Mouse (Mus musculus): Measurements from ENCODE around the gene Bik.
"Not testable (repeated sequence)": the region's sequence is repeated elsewhere in the genome, so short reads cannot be mapped to it uniquely, and the experiment has no call there.

Bik gene

DNA sequence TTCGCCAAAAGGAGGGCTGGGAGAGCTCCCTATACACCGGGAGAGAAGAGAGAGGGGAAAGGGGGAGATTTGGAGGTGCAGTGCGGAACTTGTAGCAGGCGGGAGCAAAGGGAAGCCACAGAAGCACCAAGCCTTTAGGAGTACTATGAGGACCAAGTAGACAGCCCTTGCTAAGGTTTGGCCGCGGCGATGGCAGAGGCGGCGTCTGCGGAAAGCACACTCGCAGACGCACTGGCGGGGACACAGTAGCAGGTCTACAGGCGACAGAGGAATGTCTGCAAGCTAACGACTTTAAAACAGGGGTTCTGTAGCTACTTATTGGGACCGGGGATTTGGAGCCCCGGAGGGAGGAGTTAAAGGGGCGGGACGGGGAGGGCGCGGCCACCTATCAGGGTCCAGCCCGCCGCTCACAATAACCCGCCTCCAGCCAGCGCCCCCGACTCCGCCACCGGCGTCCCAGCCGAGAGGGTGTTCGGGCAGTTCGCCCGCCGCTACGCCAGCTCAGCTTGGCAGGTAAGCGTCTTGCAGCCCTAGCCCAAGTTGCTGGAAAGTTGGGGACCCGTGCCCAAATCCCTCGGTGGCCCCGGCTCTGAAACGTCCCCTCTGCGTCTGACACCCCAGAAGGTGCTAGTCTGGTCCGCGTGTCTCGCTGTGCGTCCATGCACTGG is at the start of gene Bik:
Bik (plus strand) TSS at position 439 of the 668 bp plus-strand sequence.
- peak; percentile 83 for DNase-seq (ENCODE audit: low spot score)

DNA sequence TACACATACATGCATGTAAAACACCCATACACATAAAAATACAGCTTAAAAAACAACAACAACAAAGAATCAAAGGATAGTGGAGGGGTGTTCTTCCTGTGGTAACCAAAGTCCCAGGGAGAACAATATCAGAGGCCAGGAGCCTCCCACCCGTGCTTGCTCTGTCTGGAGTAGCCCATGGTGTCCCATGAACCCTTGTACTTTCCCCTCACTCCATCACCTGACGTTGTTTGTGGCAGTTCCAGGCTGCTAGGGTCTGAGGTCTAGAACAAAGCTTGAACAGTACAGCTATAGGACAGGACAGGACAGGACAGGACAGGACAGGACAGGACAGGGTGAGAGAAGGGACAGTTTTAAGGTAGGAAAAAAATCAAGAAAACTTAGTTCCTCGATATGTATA is 48.6 kb upstream of the Bik start:
- DNase-seq (ENCODE audit: low spot score), result peak; percentile 26

- DNase-seq (ENCODE audit: low spot score), result no peak
Measured at GRCm38 (mm10) chr15:83479818-83480217, 46.8 kb upstream of the Bik start.

- no peak for DNase-seq (ENCODE audit: low spot score)
Measured at GRCm38 (mm10) chr15:83481236-83481780, 45.4 kb upstream of the Bik start.

DNA sequence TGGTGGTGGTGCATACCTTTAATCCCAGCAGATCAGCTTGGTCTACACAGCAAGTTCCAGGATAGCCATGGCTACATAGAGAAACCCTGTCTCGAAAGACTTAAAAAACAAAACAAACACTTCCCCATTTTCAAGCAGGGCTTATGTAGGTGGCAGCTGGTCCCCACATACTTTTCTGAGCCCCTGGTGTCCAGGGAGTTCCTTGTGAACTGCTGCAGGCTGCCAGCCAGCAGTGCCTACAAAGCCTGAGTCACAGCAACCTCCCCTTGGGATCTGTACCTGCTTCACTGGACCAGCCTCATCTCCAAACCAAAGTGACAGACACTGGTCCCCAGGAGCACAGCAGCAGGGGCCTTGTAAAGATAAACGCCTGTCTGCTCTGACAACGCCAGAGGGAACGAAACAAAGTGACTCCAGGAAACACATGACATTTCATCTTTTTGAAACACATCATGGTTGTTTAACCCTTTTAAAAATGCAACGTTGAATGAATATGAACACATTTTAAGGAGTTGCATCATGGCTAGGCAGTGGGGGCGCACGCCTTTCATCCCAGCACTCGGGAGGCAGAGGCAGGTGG is 43.9 kb upstream of the Bik start:
- DNase-seq (ENCODE audit: low spot score), result no peak

- DNase-seq (ENCODE audit: low spot score), result no peak
Measured at GRCm38 (mm10) chr15:83483482-83483881, 43.2 kb upstream of the Bik start.

DNA sequence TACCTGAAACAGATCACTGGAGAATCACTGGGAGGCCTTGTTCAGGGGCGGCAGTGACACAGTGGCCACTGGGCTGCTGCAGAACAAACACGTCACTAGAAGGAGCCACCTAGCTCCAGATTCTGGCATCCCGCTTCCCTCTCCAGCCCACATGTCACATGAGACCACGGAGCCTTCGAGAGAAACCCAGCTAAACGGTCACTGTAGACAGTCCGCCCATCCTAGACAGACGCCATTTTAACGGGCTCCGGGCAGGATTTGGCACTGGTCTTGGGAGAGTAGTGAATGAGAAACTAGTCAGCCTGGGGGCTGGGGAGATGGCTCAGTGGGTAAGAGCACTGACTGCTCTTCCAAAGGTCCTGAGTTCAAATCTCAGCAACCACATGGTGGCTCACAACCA is 42.4 kb upstream of the Bik start:
- DNase-seq (ENCODE audit: low spot score), result no peak

DNA sequence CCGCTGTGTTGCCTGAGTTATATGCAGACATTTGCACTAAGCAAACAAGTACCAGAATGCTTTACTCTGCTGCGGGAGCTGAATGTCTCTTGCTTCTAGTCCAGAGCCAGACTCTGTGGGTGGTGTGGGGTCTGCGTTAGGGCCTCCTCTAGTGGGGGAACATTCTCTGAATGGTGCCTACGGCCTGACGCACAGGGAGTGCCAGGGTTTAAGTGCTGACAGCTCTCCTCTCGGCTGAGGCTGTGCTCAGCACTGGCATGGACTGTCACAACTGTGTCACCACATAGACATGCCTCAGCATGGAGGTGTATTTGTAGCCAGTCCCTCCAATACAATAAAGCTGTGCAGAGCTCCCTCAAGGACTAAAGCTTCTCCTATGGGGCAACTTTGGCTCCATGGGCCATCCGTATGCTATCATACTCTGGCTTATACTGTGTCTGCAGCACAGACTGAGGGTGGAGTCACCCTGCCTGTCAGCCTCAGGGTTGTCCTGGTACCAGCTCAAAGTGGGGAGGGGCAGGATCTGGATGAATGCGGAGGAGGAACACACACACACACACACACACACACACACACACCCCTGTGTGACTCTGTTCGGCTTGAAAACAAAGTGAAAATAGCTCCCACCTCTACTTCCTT is 39.1 kb upstream of the Bik start:
- no peak for DNase-seq (ENCODE audit: low spot score)

DNA sequence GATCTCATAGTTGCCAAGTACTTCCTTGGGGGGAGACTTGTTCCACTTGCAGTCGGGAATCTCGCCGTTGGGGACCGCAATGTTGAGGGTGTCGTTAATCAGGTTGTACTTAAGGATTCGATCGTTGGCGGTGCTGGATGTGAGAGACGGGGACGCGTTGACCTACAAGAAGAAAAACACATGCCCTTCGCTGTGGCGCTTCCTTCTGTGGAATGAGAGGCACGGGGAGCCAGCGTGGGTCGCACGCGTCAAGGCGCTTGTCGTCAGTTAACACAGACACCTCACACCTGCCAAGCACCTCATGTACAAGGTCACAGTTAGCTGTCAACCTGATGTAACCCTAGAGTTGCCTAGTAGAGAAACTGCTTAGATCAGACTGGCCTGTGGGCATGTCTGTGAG is 37.2 kb upstream of the Bik start:
- no peak for DNase-seq (ENCODE audit: low spot score)

- no peak for DNase-seq (ENCODE audit: low spot score)
Measured at GRCm38 (mm10) chr15:83491891-83492290, 34.8 kb upstream of the Bik start.

DNA sequence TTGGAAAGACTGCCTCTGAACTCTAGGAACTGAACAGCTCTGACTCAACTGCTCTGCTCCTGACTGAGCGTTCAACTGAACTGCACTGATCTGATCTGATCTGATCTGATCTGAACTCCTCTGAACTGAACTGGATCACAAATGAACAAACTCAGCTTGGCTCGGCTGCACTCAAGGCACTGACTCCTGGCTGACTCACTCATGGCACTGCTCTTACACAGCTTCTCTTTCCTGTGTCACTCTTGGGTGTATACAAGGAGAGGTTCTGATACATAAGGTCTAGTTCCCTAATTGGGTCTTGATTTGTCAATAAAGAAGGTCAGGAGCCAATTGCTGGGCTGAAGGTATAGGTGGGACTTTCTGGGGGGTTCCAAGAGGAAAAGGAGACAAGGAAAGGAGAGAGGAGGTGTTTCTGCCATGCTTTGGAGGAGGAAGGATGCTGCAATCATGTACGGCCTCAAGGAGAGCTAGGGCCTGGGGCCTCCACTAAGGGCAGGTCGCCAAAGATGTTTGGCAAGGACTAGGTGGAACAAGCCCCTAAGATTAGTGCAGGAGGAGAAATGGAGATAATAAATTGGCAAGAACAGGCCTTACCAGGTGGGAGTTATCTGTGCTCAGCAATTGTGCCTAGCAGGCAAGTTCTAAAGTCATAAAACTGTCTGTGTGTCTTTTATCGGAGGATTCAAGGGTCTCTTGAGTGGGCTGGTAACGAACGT is 32.6 kb upstream of the Bik start:
- no peak for DNase-seq (ENCODE audit: low spot score)

DNA sequence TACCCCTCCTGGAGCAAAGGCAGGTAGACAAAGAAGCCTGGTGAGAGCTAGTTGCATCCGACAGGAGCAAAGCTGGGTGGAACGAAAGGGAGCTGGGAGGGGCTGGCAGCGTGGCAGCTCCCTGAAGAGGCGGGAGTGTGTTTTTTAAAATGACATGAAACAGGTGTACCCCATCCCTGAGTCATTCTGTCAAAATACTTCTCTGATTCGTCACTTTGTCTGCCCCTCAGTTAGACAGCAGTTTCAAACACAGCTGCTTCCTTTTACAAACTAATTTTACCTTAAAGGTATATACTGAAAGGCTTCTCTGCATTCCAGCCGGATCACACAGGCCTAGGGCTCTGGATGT is 32.1 kb upstream of the Bik start:
- DNase-seq (ENCODE audit: low spot score), result no peak

DNA sequence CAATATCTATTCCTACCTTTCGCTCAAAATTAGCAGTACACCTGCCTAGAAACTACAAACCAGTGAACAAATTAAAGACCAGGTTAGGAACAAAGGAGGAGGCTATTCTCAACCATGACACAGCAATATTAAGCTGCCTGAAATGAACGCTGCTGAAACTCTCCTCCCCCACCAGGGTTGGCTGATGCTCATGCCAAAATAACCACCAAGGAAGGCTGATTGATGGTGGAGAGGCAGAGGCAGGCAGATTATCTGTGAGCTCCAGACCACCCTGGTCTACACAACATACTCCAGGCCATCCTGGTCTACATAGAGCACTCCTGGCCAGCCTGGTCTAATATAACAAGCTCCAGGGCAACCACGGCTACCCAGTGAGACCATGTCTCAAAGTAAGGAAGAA is 31.5 kb upstream of the Bik start:
- no peak for DNase-seq (ENCODE audit: low spot score)

DNA sequence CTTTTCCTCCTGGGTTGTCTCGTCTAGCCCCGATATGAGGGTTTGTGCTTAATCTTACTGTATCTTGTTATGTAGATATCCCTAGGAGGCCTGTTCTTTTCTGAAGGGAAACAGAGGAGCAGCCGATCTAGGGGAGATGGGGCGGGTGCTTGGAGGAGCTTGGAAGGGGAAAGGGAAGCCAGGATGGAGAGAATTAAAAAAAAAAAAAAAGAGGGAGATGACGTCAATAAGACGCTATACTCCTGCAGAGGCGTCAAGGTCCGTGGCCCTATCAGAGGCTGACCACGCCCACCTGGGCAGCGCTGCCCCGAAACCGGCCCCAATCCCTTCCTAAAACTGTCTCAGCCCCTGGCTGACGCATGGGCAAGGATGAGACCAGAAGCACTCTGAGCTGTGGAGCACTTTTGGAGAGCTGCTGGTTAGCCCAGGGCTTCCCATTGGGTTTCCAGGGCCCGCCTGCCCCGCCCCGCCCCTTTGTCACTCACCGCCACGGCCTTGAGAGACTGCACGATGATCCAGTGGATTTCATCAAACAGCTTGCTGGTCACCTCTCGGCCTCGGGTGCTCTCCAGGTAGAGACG is 30.8 kb upstream of the Bik start:
- no peak for DNase-seq (ENCODE audit: low spot score)

- DNase-seq (ENCODE audit: low spot score), result no peak
Measured at GRCm38 (mm10) chr15:83497299-83497698, 29.4 kb upstream of the Bik start.

GRCm38 (mm10) chr15:83499211-83499755 is 27.4 kb upstream of the Bik start:
- DNase-seq (ENCODE audit: low spot score), result no peak

DNA sequence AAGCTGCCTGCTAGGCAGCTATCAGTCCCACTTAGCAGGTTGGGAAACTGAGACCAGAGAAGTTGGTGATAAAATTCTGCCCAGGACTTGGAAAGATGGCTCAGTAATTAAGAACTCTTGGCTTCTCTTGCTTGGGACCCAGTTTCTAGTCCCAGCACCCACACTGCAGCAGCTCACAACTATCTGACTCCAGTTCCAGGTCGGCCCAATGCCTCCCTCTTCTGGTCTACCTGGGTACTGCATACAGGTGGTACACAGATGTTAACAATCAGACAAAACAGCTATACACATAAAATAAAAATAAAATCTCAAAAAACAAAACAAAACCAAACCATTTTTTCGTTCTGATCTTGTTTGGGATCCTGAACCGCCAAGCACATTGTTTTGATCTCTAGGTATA is 26.3 kb upstream of the Bik start:
- no peak for DNase-seq (ENCODE audit: low spot score)

DNA sequence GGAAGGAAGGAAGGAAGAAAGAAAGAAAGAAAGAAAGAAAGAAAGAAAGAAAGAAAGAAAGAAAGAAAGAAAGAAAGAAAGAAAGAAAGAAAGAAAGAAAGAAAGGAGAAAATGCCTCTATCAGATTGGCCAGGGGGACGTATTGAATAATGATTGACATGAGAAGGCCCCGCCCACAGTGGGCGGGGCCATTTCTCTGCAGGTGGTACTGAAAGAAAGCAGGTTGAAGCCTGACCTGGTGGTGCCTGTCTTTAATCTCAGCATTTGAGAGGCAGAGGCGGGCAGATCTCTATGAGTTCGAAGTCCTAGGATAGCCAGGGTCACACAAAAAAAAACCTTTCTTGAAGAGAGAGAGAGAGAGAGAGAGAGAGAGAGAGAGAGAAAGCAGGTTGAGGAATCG is 25.2 kb upstream of the Bik start:
- DNase-seq (ENCODE audit: low spot score), result not testable (repeated sequence)

GRCm38 (mm10) chr15:83509950-83510804 is 16.5 kb upstream of the Bik start:
- no peak for DNase-seq (ENCODE audit: low spot score)

DNA sequence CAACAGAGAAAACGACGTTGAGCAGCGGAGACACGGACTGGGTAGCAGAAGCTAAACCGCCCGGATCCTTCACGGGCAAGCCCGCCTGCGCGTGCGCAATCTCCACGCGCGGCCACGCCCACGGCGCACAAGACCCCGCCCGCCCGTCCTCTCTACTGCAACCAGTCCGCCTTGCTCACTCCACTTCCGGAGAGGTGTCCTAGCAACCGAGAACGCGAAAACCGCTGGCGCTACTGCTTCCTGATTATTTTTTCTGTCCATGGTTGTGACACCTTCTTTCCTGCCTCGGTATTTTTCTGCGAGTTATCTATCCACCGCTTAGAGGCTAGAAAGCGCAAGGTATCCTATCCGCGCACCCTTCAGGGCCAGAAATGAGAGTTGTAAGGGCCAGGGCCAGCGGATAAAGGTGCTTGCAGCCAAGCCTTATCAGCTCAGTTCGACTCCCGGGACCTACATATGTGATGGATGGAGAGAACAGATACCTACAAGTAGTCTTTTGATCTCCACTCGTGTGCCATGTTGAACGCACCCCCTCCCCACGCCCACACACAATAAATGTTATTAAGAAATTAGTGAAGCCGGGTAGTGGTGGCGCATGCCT is 15.8 kb upstream of the Bik start, which contains the start of gene Ttll1:
Ttll1 (minus strand) TSS at position 89 of the 601 bp plus-strand sequence.
- peak; percentile 94 for DNase-seq (ENCODE audit: low spot score)

Measured in yolk sac, embryonic 10.5 days (tissue).